Mouse (Mus musculus) liver, embryonic 14.5 days (tissue): ENCODE results near the gene Myh2.

Source experiments
- CTCF ChIP-seq: IDR thresholded peaks from 2 replicates; pipeline ENCODE4 v1.5.1; 2016; ENCODE audit warnings: antibody characterized with exemption, low read depth, control low read depth
- EP300 ChIP-seq: IDR thresholded peaks from 2 replicates; pipeline ENCODE4 v1.6.1; 2016; ENCODE audit warnings: antibody characterized with exemption, low read depth

DNA sequence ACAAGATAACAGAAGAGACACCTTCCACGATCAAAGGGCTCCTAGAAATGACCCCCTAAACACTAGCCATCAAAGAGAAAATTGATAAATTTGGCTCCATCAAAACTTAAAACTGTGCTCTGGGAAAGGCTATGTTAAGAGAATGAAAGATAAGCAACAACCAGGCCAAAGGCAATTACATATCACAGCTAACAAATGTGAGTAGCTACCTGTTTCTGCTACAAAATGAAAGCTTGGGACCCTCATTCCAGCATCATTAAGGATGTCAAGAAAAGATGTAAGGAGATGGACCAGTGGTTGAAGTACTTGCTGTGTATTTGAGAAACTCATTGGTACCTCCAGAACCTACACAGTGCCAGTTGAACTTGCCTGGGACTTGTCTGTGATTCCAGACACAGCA, 17.0 kb upstream of the Myh2 start:
- no peak for TF ChIP-seq EP300
- TF ChIP-seq CTCF: no peak
